Comparison of ENCODE assay signal across 13 mouse cellular contexts in genomic region chr4:128100541-128100940, GRCm38 (mm10).
"Had no signal": no experiment of that assay in that cellular context is flagged by ENCODE, and none has a peak within 500 bp of the region (broad histone marks: within the 10 kb centered on the region; RNA-seq: fewer than 3 reads in every experiment).

No protein-coding gene starts in this region.

- H3K4me2 ChIP-seq: limb, embryonic 12.5 days; liver, embryonic 13.5 days had no signal

- ATAC-seq: liver, postnatal 0 days had no signal

- H3K4me3 ChIP-seq: limb, embryonic 12.5 days; liver, embryonic 13.5 days had no signal

- DNase-seq: kidney, adult 11 months; kidney, adult 9 months; kidney, postnatal 36 days; layer of hippocampus, adult 9-11 months; layer of hippocampus, postnatal 36 days; liver; liver, embryonic 13.5 days; liver, postnatal 0 days; lung, postnatal 36 days; right cerebral cortex, postnatal 14 days; thymus, postnatal 36 days had no signal

- H3K9ac ChIP-seq: limb, embryonic 12.5 days; liver, embryonic 13.5 days; liver, postnatal 0 days had no signal

- H3K27ac ChIP-seq: kidney, postnatal 0 days; limb, embryonic 12.5 days; liver, embryonic 13.5 days had no signal

- H3K9me3 ChIP-seq: limb, embryonic 12.5 days had no signal

- H3K4me1 ChIP-seq: limb, embryonic 12.5 days; liver, embryonic 13.5 days had no signal

- H3K27me3 ChIP-seq: limb, embryonic 12.5 days; liver, embryonic 13.5 days had no signal

- H3K36me3 ChIP-seq: limb, embryonic 12.5 days; liver, embryonic 13.5 days had no signal
